Mouse (Mus musculus) neural tube, embryonic 11.5 days (tissue): ENCODE results near the gene Asnsd1. TPM values are rescaled to one million over a fixed set of nuclear protein-coding genes. Genes with fewer than 3 reads are reported as not detected.
"Not testable (repeated sequence)": the region's sequence is repeated elsewhere in the genome, so short reads cannot be mapped to it uniquely, and the experiment has no call there.

ENCODE experiments used
- ATAC-seq: fragments of 200-750 bp; cut with Nextera tagmentation; 2 replicates; pipeline ENCODE4 v1.8.0; 2017; ENCODE audit warnings: moderate number of reproducible peaks, mild to moderate bottlenecking, moderate TSS enrichment, moderate library complexity; ENCODE audit not compliant: insufficient read depth, low FRiP score, low TSS enrichment
- DNase-seq: peaks from one replicate; pipeline ENCODE4 v3.0.0-alpha.2; 2015; ENCODE audit warnings: low spot score
- H3K27ac ChIP-seq: fragments of 300-500 bp; sonication (generic); 2 replicates; pipeline ENCODE4 v1.5.1; 2014; ENCODE audit warnings: low read depth, mild to moderate bottlenecking, low read length
- H3K27me3 ChIP-seq: fragments of 300-500 bp; sonication (generic); 2 replicates; pipeline ENCODE4 v1.6.1; 2014; ENCODE audit warnings: mild to moderate bottlenecking, low read length, mixed read lengths; ENCODE audit not compliant: control insufficient read depth, insufficient read depth
- H3K36me3 ChIP-seq: fragments of 300-500 bp; sonication (generic); 2 replicates; pipeline ENCODE4 v1.6.1; 2014; ENCODE audit warnings: mild to moderate bottlenecking, low read length, moderate library complexity, mixed read lengths; ENCODE audit not compliant: control insufficient read depth, insufficient read depth
- H3K4me1 ChIP-seq: fragments of 300-500 bp; sonication (generic); 2 replicates; pipeline ENCODE4 v1.6.1; 2014; ENCODE audit warnings: low read length, mixed read lengths; ENCODE audit not compliant: control insufficient read depth, insufficient read depth
- H3K4me2 ChIP-seq: fragments of 300-500 bp; sonication (generic); 2 replicates; pipeline ENCODE4 v1.6.1; 2014; ENCODE audit warnings: low read depth, mild to moderate bottlenecking, moderate library complexity
- H3K4me3 ChIP-seq: fragments of 300-500 bp; sonication (generic); 2 replicates; pipeline ENCODE4 v1.5.1; 2014; ENCODE audit warnings: low read depth, low read length
- H3K9ac ChIP-seq: fragments of 300-500 bp; sonication (generic); 2 replicates; pipeline ENCODE4 v1.6.1; 2014; ENCODE audit warnings: mild to moderate bottlenecking, low read length
- H3K9me3 ChIP-seq: fragments of 300-500 bp; sonication (generic); 2 replicates; pipeline ENCODE4 v1.6.1; 2016; ENCODE audit warnings: low read length; ENCODE audit not compliant: control insufficient read depth
- WGBS: fragments of 180-500 bp; shearing (Covaris S2); extraction: QIAGEN DNeasy Blood & Tissue Kit; methylation state at CpG from one replicate; pipeline ENCODE4 v1.1.7; 2014; 5-methylcytosine and 5-hydroxymethylcytosine counted together
- polyA plus RNA-seq: library from polyadenylated mRNA; unstranded; fragments of >200 nt; fragmentation: Nextera tagmentation; extraction: Ambion mirVana; gene quantifications from 2 replicates; pipeline ENCODE4 v1.2.1, GENCODE M21; 2014

Gene Asnsd1
- polyA plus RNA-seq: 96.9 and 101 TPM in 2 replicates

DNA sequence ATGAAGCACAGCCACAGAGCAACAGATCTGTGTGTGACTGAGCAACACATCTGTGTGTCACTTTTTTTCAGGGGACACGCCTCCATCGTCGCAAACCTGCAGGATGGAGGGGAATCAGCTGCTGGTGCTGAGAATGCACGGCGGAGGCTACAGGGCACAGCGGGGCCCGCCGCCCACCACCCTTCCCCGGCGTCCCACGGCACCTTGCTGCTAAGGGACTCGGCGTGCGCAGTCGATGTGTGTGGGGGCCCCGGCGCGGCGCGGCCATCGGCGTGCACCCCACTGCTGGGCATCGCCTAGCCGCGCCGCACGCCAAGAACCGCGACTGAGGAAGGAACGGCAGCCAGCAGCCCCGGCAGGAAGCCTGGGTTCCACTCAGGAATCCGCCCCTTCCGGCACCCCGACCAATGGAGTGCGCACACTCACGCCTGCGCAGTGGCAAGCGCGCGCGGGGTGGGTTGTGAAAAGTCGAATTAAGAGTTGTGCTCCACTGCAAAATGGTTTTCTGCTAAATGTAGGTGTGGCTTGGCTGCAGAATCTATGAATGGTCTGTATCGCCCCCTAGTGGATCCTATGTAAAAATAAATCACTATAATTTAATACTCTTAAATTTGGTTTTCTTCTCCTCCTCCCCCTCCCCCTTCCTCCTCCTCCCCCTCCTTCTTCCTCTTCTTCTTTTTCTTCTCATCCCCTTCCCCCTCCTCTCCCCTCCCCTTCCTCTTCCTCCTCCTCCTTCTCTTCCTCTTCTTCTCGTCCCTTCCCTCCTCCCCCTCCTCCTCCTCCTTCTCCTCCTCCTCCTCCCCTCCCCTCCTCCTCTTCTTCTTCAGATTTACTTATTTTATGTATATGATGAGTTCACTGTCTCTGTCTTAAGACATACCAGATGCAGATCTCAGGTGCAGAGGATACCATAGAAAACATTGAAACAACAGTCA lies at the start of gene Asnsd1, which contains the start of the genes Asdurf and Gm28551:
TSS of gene Asnsd1 (minus strand) at position 426 of the 935 bp plus-strand sequence.
TSS of gene Asdurf (minus strand) at position 293 of the 935 bp plus-strand sequence.
TSS of gene Gm28551 (minus strand) at position 341 of the 935 bp plus-strand sequence.
- Histone ChIP-seq H3K27ac (peak within 1 kb of the TSS; percentile 79), H3K9me3 (no peaks in the 10 kb centered on the region), H3K36me3 (peaks cover 4% of the 10 kb centered on the region; the same call in 1 of the 2 replicates), H3K4me3 (peak within 1 kb of the TSS; percentile 82), H3K4me1 (no peaks in the 10 kb centered on the region), H3K4me2 (peak within 1 kb of the TSS; percentile 50), H3K27me3 (no peaks in the 10 kb centered on the region), H3K9ac (peak within 1 kb of the TSS; percentile 92)
- peak; percentile 96 for DNase-seq
- ATAC-seq: peak; percentile 99
- under 1% methylated on average over 44 of the region's 44 CpGs for WGBS

- not testable (repeated sequence) for H3K9me3 ChIP-seq, H3K36me3 ChIP-seq, H3K27me3 ChIP-seq, H3K4me1 ChIP-seq, H3K4me3 ChIP-seq, ATAC-seq, H3K9ac ChIP-seq, H3K4me2 ChIP-seq, H3K27ac ChIP-seq
- DNase-seq: peak; percentile 9
- 37% methylated on average over 21 of the region's 21 CpGs for WGBS
These were observed 41.6 kb upstream of the Asnsd1 start for GRCm38 (mm10) chr1:53393936-53394760.

GRCm38 (mm10) chr1:53388762-53389161 lies 36.2 kb upstream of the Asnsd1 start:
- no peaks in the 10 kb centered on the region for H3K9me3 ChIP-seq
- no peak overlapping the region for H3K4me3 ChIP-seq
- H3K9ac ChIP-seq: no peak overlapping the region
- H3K4me2 ChIP-seq: no peak overlapping the region
- no peak for ATAC-seq
- 95% methylated on average over 9 of the region's 14 CpGs for WGBS
- no peaks in the 10 kb centered on the region for H3K36me3 ChIP-seq
- DNase-seq: no peak
- H3K4me1 ChIP-seq: no peaks in the 10 kb centered on the region
- no peak overlapping the region for H3K27ac ChIP-seq
- H3K27me3 ChIP-seq: no peaks in the 10 kb centered on the region

DNA sequence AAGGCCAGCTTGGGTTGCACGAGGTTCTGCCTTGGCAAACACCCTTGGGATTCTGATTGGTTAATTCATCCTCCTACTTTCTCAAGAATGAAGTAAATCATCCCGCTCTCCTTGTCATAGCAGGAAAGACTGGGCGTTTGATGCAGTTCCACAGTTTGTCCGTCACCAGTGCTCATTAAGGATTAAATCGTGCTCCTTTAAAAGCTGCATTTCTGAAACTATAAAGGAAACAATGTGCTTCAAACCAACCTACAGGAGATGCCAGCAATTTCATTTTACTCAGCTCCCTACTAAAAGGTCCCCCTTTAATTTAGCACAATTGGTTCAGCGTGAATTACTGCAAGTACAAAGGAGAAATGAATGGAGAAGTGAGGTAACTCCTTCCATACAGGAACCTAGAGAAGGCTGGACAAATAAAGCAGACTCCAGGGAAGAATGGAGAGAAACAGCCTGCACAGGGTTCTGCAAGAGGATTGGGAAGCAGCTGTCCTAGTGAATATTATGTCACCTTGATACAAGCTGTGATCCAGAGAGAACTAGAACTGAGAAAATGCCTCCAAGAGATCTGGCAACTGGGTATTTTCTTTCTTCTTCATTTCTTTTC lies 31.6 kb upstream of the Asnsd1 start:
- Histone ChIP-seq H3K9ac (no peak overlapping the region), H3K27me3 (no peaks in the 10 kb centered on the region), H3K4me3 (no peak overlapping the region), H3K27ac (no peak overlapping the region), H3K4me1 (no peaks in the 10 kb centered on the region), H3K9me3 (no peaks in the 10 kb centered on the region), H3K4me2 (no peak overlapping the region), H3K36me3 (no peaks in the 10 kb centered on the region)
- no peak for DNase-seq
- no peak for ATAC-seq
- WGBS: 84% methylated on average over 6 of the region's 6 CpGs

DNA sequence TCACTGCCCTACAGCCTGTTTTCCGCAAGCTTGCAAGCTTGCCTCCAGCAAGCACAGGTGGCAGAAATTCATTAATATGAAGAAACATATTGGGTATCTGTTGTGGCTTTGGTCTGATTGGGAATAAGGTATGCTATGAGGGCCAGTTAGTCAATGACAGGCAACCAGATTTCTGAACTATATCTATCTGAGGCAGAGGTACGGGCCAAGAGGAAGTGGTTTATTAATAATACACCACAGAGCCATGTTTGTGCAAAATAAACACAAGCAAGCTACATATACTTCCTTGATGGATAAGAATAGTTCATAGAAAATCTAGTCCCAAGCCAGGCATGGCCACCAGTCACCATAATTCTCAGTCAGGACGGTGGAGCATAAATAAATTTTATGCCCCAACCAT lies 25.2 kb upstream of the Asnsd1 start:
- DNase-seq (no peak), ATAC-seq (no peak)
- WGBS: 80% methylated on average over 3 of the region's 3 CpGs

GRCm38 (mm10) chr1:53375965-53376364 lies 23.4 kb upstream of the Asnsd1 start:
- not testable (repeated sequence) for H3K27ac ChIP-seq, H3K9me3 ChIP-seq, DNase-seq, ATAC-seq, H3K36me3 ChIP-seq, H3K27me3 ChIP-seq, H3K4me1 ChIP-seq, H3K4me2 ChIP-seq, H3K4me3 ChIP-seq, H3K9ac ChIP-seq
- 84% methylated on average over 2 of the region's 2 CpGs for WGBS

More for the DNA sequence above, 25.2 kb upstream of the Asnsd1 start:
- Histone ChIP-seq H3K9me3 (no peaks in the 10 kb centered on the region), H3K27ac (no peak overlapping the region), H3K4me1 (no peaks in the 10 kb centered on the region), H3K27me3 (no peaks in the 10 kb centered on the region), H3K36me3 (no peaks in the 10 kb centered on the region), H3K4me2 (no peak overlapping the region), H3K9ac (no peak overlapping the region), H3K4me3 (no peak overlapping the region)

DNA sequence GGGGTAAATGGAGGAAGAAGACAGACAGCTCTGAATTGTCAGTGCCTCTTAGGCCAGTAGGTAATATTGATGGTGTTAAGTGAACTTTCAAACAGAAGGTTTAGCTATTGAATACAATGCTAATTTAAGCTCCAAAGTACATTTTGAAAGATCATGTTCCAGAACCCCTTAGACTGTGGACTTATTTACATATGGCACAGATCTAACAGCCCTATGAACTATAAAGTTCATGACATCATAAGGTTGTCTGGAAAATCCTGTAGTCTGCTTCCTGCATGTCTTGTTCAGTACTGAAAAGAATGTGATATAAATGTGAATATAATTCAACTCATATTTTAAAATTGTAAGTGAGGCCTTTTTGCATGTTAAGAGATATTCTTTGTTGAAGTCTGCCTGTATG lies 6.4 kb upstream of the Asnsd1 start:
- DNase-seq (no peak), ATAC-seq (no peak)
- no peaks in the 10 kb centered on the region for H3K36me3 ChIP-seq
- no peak overlapping the region for H3K4me3 ChIP-seq
- no peak overlapping the region for H3K9ac ChIP-seq
- H3K27me3 ChIP-seq: no peaks in the 10 kb centered on the region
- H3K27ac ChIP-seq: no peak overlapping the region
- no peak overlapping the region for H3K4me2 ChIP-seq
- no peaks in the 10 kb centered on the region for H3K4me1 ChIP-seq
- no peaks in the 10 kb centered on the region for H3K9me3 ChIP-seq

GRCm38 (mm10) chr1:53341071-53341470 lies 11.5 kb downstream of the Asnsd1 start:
- Histone ChIP-seq H3K4me2 (no peak overlapping the region), H3K36me3 (peaks cover 7% of the 10 kb centered on the region; the same call in 1 of the 2 replicates), H3K27me3 (no peaks in the 10 kb centered on the region), H3K4me1 (no peaks in the 10 kb centered on the region), H3K9me3 (peaks cover 4% of the 10 kb centered on the region; the same call in 1 of the 2 replicates), H3K27ac (no peak overlapping the region), H3K4me3 (no peak overlapping the region), H3K9ac (no peak overlapping the region)
- WGBS: 95% methylated on average over 2 of the region's 2 CpGs
- DNase-seq (no peak), ATAC-seq (no peak)
